Mouse (Mus musculus): ENCODE measurements around the gene Eif4g3.

Eif4g3 gene

DNA sequence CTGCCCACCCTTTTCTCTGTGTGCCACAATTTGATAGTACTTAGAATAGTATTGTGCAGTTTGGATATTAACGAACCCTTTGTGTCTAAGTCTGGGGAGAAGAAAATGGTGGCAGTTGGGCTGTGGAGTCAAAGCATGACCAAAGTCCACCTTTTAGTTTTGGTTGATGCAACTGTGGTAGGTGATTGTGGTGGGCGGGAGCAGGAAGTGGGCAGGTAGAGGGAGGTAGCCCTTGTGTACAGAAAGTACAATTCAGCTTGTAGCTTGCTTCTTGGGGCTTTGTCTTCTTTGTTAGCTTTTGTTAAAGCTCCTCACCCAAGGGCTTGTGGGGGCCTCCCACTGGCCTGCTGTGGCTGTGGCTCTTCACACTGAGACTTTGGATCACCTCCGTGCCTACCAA is 109.6 kb downstream of the Eif4g3 start:
- no peak for DNase-seq (ENCODE audit: low spot score)

DNA sequence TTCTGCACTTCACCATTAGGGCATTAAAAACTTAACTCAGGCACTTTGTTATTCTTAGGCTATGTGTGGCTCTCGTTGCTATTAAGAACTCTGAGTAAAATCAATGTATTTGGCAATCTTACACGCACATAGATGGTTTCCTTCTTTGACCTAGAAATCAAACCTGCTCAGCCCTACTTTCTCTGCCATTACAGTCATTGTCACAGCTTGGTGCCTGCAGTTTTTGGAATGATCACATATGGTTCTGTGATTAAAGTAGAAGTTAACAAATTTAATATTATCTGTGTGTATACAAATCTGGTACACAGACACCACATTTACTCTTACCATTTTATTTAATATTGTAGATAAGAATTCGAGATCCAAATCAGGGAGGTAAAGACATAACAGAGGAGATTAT is 112.1 kb downstream of the Eif4g3 start:
- no peak for DNase-seq (ENCODE audit: low spot score)

DNA sequence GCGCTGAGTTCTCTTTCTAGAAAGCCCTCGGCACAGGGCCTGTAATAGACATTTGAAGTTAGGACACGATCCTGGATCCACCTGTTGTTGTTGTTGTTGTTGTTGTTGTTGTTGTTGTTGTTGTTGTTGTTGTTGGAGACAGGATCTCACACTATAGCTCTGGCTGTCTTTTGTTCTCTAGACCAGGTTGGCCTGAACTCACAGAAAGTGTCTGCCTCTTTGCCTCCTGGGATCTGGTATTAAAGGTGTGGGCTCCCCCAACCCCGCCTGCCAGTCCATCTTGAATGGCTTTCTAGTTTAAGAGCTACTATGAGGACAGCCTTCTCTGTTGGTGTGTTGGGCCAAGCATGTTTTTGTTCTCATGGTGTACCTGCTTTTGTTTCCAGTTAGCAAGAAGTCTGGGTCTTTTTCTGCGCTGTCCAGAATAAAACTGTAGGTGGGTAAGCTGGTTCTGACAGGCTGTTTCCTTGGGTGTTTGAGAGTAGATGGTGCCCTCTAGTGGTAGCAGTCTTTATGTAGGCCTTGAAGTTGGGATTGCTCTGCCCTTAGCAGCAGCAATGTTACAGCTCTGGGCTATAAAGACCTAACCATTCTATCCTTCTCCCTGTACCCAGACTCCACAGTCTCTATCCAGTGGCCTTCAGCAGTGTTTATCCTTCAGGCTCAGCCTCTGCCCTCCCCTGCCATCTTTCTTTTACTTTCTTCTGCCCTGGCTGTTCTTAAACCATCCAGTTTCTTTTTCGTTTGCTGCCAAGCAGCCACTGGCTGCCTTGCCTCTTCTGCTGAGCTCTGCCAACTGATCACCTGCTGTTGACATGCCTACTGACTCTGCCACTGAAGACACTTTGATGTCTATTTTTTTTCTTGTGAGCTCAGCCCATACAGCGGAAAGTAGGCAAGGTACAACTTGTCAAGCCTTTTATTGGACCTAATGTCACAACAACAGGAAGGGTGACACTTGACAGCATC is 114.9 kb downstream of the Eif4g3 start:
- peak; percentile 53 for DNase-seq (ENCODE audit: low spot score)

DNA sequence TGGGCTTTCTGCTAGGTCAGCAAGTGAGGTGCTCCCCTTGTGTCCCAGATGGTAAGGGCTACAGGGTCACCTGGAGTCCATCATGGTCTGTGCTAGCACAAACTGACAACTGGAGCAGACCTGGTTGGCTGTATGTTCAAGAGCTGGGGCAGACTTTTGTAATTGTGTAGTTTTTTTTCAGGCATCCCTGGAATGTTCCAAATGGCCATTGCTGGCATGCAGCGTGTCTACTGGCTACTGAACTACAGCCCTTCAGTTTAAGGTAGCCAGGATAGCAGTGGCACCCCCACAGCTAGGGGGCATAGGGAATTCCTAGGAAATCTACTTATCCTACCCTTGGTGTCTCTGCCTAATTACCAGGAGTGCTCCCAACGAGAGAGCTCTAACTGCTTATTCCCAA is 115.7 kb downstream of the Eif4g3 start:
- no peak for DNase-seq (ENCODE audit: low spot score)

DNA sequence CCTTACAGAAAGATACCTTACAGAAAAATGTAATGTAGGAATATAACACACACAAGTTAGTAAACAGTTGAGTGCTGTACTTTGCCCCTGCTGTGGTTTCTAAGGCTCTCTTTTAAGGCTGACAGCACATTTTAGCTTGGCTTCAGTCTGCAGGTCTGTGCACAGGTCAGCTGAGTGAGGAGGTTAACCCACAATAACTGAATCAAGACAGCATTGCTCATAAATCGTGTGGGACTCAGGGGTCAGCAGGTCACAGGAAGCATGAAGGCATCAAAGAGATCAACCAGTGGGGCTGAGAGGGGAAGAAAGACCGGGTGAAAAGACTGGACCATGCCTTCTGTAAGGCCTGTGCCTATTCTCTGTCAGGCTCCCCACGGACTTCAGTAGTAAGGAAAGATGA is 116.5 kb downstream of the Eif4g3 start:
- DNase-seq (ENCODE audit: low spot score) = no peak

DNA sequence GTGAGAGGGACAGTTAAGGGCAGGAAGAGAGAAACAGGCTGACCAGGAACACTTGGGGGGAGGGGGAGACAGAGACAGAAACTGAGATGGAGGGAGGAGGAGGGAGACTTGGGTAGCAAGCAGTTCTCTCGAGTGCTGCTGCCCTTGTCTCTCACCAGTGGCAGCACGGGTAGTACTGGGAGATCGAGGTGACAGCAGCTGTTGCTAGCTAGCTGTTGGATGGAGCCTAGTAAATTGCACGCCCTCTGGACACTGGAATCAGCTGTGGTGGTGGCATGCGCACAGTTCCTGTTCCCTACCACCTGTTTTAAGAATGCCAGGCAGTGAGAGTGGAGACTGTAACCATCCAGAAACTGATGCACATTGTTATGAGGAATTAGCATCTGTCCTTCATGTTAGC is 119.0 kb downstream of the Eif4g3 start:
- no peak for DNase-seq (ENCODE audit: low spot score)

DNA sequence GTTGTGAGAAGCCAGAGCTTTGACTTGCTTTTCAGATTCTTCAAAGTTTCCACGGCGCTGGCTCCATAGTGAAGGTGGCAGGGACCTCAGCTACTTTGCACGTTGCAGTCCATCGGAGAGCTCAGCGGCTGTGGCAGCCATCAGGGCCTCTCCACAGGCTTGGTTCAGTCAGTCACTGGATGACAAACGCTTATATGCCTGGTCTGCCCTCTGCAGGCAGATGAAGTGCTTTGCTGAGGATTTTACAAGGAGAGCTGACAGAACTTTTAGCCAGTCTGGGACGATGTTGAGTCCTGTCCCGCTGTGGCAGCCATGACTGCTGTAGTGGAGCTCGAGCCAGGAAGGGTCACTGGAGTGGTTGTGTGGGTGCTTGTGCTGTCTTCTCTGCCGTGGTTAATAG is 126.9 kb downstream of the Eif4g3 start:
- DNase-seq (ENCODE audit: low spot score) = no peak

DNA sequence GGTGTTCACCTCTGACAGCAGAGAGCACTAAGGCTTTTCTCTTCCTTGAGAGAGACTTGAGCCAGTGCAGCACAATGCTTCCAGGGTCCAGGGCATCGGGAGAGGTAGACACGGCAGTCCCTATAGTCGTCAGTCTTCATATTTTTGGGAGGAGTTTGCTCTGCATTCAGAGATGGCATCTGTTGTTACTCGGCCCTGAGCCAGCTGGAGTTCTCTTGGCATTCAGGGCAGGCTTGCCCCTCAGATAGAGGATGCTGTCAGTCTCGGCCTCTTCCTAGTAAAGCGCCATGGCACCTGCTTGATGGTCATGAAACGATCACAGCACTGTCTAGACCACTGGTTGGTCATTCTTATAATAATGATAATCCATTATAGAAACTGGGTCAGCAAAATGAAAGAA is 131.2 kb downstream of the Eif4g3 start:
- DNase-seq (ENCODE audit: low spot score) = no peak

DNA sequence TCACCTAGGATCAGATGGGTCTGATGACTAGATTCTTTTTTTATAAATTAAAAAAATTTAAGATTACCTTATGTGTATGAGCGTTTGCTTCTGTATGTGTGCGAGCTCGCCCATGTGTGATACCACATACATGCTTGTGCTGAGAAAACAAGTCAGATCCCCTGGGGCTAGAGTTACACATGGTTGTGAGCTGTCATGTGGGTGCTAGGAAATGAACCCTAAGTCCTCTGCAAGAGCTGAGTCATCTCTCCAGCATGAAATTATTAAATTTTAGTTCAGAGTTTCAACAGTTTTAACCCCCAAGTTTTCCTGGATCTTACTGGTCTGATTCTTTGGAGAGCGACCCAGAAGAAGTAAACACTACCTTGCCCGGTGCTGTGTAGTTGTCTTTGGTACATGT is 134.5 kb downstream of the Eif4g3 start:
- DNase-seq (ENCODE audit: low spot score) = no peak

DNA sequence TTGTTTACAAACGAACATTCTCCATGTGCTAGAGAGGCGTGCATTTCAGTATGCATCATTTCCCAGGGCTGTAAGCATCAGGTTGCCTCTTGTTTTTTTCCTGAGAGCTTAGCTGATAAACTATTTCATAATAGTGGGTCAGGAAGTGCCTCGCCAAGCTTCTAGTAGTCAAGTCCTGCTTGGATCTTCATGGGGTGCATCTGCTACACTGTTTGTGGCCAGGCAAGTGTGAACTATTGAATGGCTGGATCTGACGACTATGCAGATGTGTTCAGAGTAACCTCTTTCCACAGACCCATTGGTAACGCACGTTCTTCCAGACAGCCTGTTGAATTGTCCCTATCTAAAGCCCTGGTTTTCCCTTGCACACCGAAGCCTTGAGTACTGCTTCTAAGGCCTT is 135.0 kb downstream of the Eif4g3 start:
- DNase-seq (ENCODE audit: low spot score) = no peak

DNA sequence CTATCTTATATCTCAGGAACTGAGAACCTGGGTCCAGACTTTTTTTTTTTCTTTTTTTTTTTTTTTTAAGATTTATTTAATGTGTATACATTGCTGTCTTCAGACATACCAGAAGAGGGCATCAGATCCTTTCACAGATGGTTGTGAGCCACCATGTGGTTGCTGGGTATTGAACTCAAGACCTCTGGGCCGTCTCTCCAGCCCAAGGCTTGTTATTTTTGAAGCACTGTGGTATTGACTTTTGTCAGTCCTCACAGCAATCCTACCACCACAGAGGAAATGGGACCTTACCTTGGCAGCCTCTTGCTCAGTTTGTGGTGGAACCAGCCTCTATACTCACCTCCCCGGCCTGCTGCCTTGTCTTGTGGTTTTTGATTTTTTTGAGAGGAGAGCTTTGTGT is 137.3 kb downstream of the Eif4g3 start:
- DNase-seq (ENCODE audit: low spot score) = peak; percentile 41

DNA sequence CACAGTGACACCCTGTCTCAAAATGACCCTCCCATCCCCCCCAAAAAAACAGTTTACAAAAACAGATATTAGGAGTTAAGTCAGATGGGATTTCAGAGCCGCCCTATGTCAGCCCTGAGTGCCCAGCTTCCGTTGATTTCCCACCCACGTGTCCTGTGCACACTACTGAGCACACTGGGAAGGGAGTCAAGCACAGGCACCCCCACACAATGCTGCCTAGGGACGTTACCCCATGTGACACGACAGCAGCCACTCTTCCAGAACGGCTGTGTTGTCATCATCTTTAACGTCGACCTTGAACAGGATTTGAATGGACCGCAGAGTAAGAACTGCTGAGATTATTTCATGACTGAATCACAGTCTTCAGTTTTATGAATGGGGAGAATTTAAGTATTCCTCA is 138.4 kb downstream of the Eif4g3 start:
- DNase-seq (ENCODE audit: low spot score) = no peak

DNA sequence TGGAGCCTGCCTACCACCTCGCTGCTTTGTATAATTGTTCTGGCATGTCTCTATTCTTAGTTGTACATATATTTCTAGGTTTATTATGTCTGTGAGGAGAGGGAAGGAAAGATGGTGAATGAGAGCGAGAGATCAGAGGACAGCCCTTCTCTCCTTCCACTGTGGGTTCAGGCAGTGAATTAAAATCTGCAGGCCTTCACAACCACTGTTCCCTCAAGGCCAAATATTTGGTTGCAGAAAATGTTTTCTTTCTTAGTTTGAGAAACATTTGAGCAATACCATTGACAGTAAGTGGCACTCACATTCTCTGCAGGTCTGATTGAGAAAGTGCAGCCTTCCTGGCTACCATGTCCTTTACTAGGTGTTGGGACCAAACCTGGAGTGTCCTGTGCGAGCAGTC is 138.9 kb downstream of the Eif4g3 start:
- no peak for DNase-seq (ENCODE audit: low spot score)

DNA sequence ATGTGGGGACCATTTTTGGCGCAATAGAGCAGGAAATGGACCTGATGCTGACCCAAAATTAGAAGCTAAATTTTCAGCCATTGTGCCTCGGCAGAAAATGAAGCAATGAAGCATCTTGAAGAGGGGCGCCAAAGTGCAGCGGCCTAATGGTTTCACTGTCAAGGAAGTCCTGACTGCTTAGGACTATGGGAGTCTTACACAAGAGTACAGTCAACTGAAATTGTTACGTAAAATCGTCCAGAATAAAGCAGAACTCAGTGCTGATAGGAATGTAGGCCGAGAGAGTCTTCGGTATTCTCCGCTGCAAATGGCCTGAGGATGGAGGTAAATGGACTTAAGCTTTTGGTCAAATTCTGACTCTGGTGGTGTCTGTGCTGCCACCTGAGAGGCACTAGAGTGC is 140.5 kb downstream of the Eif4g3 start:
- no peak for DNase-seq (ENCODE audit: low spot score)

DNA sequence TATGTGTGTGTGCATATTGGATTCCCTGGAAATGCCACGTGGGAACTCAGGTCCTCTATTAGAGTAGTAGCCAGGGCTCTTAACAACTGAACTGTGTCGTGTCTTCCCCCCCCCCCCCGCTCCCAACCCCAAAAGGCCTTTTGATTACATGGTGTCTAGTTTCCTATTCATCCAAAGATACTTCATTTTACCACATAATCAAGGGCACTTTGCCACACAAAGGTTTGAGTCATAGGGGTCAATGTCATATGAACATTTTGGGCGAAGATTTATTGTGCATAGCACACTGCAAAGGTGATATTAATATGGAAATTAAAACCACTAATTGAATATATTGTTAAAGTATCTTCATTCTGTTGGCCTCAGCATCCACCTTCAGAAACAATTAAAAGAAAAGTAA is 144.5 kb downstream of the Eif4g3 start:
- DNase-seq (ENCODE audit: low spot score) = no peak

DNA sequence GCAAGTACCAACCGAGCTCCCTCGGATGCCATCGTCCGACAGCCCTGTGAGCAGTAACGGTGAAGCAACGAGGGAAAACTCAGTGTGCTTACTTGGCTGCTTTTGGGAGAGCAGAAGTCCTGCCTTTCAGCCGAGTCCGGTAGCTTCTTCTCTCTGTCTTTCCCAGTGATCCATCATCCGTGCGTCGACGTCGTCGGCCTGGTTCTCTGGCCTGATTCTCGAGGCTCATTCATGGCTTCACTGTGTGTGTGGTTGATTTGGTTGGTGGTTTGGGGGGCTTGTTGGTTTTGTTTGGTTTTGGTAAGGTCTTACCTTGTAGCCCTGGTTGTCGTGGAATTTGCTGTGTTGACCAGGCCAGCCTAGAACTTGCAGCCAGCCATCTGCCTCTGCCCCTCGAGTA is 145.0 kb downstream of the Eif4g3 start:
- no peak for DNase-seq (ENCODE audit: low spot score)

DNA sequence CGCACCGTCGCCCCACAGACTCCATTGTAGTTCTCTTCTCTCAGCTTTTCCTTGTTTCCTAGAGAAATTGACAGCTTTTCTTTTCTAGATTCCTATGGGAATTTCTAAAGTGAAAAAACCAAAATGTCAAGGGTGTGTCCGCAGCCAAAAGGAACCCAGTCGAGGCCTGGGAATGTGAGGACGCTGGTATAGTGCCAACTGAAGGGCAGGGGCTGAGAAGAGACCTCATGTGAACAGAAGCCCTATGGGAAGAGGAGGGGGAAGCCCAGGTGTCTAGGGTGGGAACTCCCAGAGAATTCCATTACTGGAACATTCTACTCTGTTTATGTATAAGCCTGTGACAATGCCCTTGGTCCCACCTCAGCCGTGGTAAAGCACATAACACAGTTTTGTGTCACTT is 145.4 kb downstream of the Eif4g3 start:
- no peak for DNase-seq (ENCODE audit: low spot score)

DNA sequence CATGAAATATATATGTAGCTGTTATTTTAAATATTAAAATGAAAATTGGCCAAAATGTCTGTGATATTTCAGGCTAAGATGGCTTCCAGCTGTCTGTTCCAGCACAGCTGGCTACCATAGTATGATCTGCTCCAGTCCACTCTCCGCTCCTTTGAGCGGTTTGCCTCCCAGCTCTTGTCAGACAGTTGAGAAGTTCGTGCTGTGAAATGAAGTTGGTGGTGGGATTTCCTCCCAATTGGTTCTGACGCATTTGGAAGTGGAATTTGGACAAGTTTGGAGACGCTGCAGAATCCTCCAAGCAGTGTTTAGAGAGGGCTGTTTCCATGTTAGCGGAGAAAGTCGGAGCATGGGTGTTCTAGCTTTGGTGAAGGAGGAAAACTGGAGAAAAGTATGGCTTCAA is 148.5 kb downstream of the Eif4g3 start:
- no peak for DNase-seq (ENCODE audit: low spot score)

DNA sequence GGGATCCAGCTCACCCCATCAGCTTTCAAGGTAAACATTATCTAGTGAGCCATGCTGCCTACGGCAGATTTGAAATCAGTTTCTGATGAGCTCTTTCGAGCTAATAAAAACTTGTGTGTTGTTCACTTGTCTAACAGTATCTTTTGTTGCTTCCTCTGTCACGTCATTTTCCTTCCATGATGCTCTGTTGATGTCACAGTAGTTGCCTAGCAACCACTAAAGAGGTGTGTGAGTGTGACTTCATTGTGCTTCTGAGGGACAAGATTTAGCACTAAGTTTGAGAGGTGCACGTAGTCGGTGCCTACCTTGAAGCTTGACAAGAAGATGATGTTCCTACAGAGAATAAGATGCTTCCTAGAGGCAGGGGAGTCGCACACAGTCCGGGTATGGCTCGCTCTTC is 154.4 kb downstream of the Eif4g3 start:
- no peak for DNase-seq (ENCODE audit: low spot score)

DNA sequence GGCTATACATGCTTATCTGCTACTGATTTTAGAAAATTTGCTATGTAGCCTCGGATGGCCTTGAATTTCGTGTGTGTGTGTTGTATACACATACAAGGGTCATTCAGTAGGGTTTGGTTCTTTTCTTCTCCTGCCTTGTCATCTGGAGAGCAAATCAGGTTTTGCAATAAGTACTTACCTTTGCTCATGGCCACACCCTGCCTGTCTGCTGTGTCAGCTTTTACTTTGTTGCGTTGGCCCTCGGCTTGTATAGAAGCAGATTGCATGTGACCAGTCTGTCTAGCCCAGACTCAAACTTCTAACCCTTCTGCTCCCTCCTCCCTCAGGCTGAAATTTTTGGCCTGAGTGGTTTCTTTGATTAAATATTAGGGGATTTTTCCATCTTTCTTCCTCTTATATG is 157.2 kb downstream of the Eif4g3 start:
- no peak for DNase-seq (ENCODE audit: low spot score)

DNA sequence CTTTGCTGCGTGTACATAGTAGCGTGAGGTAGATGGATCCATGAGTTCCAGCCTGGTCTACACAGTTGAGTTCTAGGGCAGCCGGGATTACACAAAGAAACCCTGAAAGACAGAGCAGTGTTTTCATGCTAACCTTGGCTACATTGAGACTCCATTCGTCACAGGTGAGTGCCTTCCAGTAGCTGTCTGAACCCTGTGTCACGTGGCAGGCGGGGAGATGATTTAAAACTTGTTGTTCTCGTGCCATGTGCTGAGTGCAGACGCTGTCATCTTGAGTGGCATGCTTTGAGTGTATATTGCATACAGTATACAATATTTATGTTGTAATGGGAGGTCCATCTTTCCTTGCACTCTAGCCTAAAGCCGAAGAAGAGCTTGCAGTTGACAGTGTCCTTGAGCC is 158.4 kb downstream of the Eif4g3 start:
- no peak for DNase-seq (ENCODE audit: low spot score)

DNA sequence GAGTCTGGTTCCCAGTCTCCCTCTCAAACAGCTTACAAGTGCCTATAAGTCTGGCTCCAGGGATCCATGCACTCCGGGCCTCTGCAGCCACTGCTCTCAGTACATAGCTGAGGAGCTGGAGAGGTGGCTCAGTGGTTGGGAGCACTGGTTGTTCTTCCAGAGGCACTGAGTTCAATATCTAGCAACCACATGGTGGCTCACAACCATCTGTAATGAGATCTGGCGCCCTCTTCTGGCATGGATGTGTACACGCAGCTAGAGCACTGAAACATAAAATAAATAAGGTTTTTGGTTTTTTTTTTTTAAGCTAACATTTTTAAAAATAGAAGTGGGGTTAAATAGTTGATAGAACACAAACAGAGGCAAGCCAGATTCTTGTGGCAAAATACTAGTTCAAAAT is 161.2 kb downstream of the Eif4g3 start:
- peak; percentile 23 for DNase-seq (ENCODE audit: low spot score)

DNA sequence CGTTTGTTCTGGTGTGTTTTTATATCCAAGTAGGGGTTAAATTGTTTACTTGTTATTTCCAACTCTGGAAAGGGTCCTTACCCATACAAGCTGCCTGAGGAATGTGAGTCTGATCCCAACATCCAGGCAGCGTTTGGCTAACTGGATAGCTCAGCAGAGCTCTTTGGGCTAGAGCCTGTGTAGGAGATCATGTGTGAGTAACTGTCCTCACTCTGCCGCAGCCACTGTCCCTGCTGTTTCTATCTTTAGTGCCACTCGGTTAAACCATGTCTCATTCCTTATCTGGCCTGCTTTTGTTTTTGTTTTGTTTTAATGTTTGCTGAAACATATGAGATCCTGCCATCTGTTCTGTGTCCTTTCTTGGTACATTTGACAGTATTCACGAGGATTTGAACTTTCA is 168.1 kb downstream of the Eif4g3 start:
- DNase-seq (ENCODE audit: low spot score) = no peak

DNA sequence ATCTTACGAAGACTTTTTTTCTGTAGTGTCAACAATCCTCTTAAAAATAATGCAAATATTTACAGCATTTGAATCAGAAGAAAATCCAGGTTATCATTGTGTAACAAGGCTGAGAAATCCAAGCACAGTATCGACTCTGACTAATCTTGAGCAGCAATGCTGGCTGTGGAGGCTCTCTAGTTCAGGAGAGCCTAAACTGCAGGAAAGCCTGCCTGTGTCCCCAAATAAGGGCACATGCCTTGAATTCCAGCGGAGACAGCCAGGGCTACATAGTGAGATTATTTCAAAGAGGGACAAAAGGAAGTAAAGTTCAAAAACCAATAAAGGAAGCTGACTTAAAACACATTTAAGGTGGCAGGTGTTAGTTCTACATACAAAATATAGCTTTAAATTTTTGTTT is 168.7 kb downstream of the Eif4g3 start:
- no peak for DNase-seq (ENCODE audit: low spot score)

All from T-cell, adult 2 months (primary cell).